Mouse (Mus musculus) CD4-positive, CD25-positive, alpha-beta regulatory T cell, adult 4 months (primary cell): Measurements from ENCODE around the gene Pnkp. TPM values are rescaled to one million over a fixed set of nuclear protein-coding genes. Genes with fewer than 3 reads are reported as not detected.

Source experiments
- ATAC-seq: one replicate; pipeline ENCODE4 v1.8.0; 2017
- polyA plus RNA-seq, 2 experiments: library from polyadenylated mRNA; unstranded; fragments of 100-300 nt; shearing (Covaris generic); gene quantifications; one replicate each; pipeline ENCODE4 v1.2.1; 2017

Pnkp gene
- 10 to 100 TPM; 45.0 to 74.3 TPM for polyA plus RNA-seq

DNA sequence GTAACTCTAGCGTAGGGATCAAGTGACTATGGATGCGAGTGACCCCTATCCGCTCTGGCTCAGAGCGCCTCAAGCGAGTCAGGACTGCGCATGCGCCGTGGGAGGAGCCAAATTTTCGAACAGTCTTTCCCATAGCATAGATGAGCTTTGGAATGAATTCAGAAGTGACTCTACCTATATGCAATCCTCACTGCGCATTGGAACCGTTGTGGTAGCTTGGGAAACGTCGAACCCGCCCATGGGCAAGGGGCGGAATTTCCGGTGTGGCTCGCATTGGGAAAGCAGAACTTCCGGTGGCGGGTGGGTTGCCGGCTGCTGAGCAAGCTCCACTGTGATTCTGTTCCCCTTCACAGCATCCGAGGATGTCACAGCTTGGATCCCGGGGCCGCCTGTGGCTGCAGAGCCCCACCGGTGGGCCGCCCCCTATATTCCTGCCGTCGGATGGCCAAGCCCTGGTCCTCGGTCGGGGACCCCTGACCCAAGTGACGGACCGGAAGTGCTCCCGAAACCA lies at the start of gene Pnkp:
Pnkp (plus strand) TSS at position 98 of the 511 bp plus-strand sequence.
- ATAC-seq, result peak; percentile 64

DNA sequence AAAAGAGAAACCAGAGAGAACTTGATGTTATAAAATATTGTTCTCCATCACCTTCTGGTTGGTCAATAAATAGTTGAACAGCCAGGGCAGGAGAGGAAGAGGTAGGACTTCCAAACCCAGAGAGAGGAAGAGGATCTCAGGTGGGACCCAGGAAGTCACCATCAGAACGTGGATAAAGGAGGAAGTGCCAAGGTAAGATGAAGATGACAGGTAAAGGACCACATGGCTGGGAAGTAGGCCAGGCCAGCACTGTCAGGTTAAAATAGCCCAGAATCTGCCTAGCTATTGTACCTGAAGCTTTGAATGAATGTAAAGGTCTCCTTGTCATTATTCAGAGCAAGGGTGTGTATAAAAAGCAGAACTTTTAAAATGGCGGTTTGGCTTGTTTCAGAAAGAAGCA lies 48.0 kb upstream of the Pnkp start:
- ATAC-seq, result no peak

DNA sequence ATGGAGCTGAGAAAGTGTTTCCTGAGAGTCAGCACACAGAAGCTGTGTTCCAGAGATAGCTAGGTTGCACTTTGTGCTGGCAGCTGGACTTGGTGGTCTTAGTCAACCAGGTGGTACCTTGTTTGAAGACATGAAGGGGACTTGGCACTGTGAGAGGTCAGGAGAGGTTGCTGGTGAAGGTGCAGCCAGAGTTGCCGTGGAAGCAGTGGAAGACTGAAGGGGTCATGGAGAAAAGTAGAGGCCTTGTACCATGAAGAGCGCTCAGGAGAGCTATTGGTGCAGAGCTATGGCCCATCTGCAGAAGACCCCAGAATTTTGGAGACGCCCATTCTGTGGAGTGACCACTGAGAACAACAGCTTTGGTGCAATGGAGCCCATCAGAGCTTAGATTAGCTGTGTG lies 47.5 kb upstream of the Pnkp start:
- ATAC-seq, result no peak

DNA sequence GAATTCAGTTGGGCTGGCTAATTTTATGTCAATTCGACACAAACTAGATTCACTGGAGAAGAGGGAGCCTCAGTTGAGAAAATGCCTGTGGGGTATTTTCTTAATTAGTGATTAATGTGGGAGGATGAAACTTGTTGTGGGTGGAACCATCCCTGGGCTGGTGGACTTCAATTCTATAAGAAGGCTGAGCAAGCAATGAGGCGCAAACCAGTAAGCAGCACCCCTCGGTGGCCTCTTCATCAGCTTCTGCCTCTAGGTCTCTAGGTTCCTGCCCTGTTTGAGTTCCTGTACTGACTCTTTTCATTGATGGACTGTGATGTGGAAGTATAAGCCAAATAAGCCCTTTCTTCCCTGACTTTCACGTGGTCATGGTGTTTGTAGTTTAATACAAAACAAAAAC lies 46.6 kb upstream of the Pnkp start:
- ATAC-seq, result no peak

DNA sequence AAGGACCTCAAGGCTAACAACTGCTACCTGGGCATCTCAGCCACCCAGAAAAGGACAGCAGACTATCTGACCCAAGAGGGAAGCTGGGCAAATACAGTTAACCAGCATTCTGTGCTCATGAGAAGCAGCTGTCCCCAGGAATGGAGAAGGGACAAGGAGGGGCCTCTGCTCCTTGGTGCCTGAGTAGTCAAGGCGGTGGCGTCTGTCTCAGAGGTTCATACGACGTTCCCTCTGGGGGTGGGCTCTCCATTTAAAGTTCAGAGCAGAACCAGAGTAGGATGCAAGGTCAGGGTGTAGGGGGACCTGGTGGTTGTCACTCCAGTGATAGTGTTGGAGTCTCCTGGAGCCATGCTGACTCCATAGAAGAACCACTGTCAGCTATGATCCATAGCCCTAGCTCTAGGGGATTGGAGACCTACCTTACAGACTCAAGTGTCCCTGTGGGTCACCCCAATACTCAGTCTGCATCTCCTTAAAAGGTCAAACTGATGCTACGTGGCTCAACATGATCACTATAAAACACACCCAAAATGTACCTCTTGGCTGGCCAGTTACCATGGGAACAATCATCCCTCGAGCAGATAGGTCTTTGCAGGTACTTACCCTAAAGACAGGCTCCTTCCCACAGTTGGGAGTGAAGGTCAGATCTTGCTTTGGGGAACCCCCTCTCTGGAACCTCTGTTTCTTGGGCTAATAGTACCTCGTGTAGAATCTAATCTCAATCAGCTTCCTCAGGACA lies 46.0 kb upstream of the Pnkp start:
- ATAC-seq, result no peak

DNA sequence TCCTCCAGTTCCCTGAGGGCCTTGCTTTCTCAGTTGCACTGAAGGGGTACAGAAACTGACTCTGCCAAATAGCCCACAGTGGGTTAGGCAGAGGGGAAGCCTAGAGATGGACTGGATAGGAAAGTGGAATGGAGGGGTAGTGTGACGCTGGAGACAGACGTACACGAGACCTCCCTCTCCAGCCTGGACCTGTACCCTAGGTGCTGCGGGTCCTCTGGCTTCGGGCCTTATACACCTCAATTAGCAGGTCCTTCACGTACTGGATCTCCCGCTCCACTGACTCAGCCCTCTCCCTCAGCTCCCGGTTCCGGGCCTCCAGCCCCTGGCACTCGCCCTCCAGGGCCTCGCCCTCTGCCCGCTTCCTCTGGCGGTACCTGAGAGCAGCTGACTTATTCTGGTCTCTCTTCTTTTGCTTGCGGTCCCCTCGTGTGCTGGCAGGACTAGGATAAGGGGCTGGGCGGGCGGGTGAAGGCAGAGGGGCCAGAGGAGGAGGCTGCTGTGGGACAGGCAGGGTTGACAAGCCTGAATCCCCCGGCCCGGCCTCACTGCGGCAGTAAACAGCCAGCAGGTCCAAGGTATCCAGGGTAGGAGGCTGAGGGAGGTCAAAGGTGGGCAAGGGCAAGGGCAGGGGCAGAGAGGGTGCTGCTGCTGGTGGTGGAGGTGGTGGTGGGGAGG lies 44.2 kb upstream of the Pnkp start:
- ATAC-seq, result no peak

DNA sequence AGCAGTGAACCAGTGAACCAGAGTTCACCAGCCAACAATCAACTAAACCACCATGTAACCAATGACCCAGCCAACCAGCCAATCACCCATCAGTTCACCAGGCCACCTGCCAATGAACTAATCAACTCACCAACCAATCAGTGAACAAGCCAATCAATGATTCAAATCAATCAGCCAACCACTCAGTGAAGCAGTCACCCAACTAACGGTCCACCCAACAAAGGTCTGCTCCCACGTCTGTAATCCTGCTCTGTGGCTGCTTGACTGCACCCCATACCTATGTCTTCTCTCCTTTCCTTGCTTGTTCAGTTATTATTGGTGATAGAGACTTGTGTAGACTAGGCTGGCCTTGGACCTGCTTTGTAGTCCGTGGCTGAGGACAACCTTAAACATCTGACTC lies 43.0 kb upstream of the Pnkp start:
- ATAC-seq, result no peak

DNA sequence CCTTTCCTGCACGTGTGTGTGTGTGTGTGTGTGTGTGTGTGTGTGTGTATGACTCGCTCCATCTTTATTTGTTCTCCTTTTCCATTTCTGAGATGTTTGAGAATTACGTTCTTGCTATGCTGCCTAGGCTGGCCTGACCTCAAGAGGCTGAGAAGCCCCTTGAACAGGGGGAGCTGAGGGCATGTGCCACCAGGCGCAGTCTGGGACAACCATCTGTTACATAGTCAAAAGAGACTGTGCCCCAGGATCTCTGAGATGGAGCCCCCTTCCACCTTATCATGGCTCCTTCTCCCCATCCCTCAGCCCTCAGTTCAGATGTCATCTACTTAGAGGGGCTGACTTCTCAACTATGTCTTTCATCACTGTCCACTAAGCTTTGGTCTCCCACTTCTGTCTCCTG lies 42.5 kb upstream of the Pnkp start:
- no peak for ATAC-seq

DNA sequence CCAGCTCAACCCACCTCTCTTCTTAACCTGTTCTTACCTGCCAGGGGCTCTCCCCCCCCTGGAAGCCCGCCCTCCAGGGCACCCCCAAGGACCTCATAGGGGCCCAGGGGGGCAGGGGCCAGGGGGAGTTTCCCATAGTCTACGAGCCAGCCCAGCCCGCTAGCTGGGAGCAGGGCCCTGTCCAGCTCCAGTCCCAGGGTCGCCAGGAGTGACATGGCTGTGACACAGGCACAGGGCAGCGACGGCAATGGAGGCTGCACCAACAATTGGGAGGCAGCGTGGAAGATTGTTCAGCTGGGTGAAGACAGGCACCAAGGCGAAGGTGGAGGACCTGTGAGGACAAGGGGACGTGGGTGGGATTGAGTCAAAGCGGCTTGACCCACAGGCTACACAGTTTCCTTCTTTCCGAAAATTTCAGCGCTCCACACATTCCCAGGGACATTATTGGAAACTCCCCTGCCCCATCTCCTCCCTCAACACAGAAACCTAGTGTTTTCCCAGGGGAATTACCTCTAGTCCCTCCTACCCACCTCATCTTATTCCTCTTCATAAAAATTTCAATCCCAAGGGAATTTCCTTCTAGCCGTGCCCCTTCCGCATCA lies 41.9 kb upstream of the Pnkp start:
- no peak for ATAC-seq

DNA sequence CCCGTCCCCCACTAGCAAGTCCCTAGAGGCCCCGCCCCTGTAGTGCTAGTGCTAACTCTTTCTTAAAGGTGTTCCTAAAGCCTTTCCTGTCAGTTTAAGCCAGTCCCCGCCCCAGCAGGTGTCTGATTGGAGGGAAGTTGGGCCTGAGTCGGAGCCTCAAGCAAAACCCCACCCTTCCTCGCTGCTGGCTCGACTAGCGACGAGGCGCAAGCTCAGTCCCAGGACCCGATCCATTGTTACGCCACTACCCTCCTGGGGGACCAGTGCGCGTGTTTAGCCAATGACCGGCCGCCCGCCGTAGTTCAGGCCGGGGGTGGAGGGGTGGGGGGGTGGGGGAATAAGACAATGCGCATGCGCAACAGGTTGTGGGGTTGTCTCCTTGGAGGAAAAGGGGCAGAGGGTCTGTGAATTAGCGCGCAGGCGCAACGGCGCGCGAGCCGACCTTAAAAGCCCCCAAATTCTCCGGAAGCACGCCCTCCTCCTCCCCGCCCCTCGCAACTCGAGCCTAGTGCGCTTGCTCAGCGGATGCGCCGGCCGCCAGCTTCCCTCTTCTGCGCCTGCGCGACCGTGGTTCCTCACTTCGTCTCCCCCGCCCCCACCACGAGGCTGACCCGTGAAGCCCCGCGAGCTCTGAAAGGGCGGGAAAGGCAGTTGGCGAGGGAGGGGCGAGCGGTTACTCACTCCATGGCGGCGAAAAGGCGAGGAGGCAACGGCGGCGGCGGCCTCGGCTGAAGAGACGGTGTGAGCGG lies 41.0 kb upstream of the Pnkp start, which contains the start of the genes Nup62 and Il4i1:
Nup62 (plus strand) TSS at position 368 of the 749 bp plus-strand sequence.
Il4i1 (plus strand) TSS at position 667 of the 749 bp plus-strand sequence.
- peak; percentile 94 for ATAC-seq

DNA sequence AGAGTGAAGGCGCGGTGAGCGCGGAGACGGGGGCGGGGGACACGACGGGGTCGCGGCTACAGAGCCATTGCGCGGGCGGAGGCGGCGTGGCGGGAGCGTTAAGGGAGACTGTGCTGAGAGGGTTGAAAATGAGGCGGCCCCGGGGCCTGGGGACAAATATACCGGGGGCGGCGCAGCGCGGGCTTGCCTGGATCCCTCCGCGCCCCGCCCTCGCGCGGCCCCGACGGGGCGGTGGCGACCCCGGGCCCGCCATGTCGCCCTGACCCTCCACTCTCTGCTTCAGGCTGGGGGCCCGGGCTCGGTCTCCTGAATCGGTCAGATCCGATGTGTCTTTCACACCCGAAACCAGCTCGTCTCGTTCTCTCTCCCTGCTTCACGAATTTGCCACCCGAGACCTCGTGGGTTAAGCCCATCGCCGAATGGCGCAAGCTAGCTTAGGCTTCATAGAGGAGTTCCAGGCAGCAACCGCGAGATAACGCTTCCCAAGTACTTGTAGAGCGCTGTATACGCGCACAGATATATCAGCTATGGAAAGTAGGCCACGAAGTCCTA lies 40.4 kb upstream of the Pnkp start, which contains the start of gene Atf5:
Atf5 (minus strand) TSS at position 189 of the 552 bp plus-strand sequence.
- no peak for ATAC-seq

DNA sequence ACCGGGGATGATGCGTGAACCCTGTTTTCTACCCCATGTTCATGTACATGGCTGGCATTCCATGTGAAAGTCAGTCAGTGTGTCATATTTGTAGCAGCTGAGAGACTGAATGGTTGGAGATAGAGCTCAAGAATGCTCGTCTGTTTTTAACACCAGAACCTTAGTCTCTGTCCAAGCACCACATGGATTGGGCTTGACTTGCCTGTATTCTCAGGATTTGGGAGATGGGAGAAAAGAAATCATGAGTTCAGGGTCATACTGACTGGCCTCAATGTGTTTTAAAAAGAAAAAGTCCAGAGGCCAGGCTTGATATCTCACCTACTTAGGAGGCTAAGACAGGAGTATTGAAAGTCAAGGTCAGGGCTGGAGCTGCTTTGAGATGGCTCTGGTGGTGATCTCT lies 39.5 kb upstream of the Pnkp start:
- no peak for ATAC-seq

DNA sequence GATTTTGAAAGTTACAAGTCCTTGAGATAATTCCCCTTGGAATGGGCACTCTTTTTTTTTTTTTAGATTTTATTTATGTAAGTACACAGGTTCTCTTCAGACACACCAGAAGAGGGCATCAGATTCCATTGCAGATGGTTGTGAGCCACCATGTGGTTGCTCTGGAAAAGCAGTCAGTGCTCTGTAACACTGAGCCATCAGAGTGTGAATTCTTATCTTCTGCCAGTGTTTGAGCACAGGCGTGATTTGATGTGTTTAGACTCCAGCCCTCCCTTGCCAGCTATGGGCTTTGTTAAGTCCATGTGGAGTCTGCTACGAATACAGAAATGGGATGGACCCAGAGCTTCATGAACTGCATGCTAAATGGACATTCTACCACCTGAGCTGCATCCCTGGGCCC lies 38.8 kb upstream of the Pnkp start:
- no peak for ATAC-seq

DNA sequence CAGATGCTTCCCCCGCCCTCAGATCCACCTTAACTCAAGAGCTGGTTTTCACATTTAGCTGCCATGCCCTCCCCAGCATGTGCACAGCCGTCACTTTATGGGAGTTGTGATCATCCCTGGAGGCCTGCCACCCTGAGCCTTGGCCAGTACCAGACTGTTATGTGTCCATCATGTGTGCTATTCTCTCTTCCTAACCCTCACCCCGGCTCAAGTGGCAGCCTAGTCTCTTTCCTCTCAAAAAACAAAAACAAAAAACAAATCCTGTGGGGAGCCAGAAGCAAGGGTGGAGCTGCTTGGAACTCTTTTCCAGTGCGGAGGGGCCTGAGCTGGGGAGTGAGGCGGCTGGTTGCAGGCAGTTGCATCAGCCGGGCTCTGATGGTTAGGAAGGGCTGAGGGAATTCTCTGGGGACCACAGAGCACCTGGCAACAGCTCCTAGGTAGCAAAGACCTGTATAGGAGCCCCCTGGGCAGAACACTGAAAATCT lies 38.1 kb upstream of the Pnkp start:
- no peak for ATAC-seq

DNA sequence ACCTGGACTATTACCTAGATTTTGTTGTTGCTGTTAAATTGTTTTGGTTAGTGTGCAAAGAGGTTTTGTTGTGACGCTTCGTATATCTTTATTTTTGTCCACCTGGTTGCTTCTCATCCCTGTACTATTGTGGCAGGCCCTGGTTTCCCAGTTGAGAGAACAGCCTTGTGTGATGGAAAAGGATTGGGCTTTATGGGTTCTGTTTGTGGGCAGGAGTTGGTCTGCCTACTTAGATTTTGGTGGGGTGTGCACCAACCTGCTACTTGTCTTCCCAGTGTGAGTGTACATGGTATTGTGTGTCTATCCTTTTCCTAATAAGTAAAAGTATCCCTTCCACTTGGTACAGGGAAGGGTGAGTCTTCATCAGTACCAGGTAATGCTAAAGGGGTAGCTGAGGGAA lies 37.5 kb upstream of the Pnkp start:
- no peak for ATAC-seq

DNA sequence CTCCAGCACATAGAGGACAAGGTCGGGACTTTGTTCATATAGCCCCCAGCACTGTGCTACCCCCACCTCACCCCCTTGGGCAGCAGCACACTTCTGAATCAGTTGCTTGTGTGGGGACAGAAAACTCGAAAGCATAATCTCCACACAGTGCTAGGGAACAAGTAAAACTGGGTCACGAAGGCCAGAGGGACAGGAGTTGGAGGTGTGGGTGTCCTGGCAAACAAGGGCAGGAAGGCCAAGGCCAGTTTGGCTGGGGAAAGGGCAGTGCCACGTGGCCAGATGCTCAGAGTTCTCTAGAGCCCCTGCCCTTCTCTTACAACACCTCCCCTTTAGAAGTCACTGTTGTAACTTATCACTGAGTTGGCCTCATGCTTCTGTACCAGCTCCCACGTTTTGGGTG lies 37.1 kb upstream of the Pnkp start:
- no peak for ATAC-seq

DNA sequence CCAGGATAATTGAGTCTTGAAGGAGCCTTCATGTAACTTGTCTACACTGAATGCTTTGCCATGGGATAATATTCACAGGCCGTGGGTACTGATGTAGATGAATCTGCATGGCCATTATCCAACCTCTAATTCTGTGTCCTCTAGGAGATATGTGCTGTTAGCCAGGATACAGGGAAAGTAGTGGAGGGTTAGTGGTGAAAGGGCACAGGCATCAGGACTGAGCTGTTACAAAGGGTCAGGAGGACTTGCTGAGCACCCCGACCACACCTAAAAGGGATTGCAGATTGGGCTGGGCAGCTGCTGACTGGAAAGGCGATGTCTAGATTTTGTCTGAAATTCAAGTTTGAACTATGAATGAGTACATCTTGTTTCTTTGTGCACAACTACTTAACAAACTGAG lies 36.4 kb upstream of the Pnkp start:
- no peak for ATAC-seq

DNA sequence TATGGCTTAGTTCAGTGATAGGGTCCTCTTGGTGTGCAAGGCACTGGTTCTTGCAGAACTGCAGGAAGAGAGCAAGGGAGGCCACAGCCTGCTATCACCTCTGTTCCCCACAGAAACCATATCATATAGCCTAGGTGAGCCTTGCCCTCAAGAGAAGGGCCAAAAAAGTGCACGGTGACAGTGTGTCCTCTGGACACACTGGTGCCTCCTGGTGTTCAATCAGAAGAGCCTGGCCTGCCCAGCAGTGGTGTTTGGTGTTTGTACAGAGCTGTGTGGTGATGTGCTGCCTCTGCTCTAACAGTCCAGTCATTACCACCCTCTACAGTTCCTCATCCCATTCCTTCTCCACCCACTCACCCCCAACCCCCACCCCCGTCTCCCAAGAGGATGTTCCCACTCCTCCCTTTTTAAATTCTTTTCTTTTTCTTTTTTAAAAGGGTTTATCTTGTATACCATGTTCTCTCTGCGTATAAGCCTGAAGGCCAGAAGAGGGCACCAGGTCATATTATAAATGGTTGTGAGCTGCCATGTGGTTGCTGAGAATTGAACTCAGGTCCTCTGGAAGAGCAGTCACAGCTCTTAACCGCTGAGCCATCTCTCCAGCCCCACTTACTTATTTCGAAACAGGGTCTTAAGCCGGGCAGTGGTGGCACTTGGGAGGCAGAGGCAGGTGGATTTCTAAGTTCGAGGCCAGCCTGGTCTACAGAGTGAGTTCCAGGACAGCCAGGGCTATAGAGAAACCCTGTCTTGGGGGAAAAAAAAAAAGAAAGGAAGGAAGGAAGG lies 35.1 kb upstream of the Pnkp start:
- no peak for ATAC-seq

DNA sequence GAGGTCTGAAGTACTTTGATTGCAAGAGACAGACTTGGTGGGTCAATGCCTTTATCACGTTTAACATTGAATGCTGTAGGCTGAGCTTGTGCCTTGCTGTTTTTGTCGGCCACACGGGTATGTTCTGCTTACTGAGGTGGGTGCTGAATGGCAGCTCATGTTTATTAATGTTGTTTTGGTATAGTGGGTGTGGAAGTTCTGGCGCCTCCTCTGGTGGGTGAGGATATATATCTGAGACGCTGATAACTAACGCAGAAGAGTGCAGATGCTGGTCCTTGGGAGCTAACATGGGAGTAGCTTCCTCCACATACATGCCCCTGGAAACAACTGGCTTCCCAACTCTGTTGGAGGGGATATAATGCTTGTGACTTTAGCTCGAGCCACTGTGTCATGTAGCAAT lies 33.5 kb upstream of the Pnkp start:
- no peak for ATAC-seq

DNA sequence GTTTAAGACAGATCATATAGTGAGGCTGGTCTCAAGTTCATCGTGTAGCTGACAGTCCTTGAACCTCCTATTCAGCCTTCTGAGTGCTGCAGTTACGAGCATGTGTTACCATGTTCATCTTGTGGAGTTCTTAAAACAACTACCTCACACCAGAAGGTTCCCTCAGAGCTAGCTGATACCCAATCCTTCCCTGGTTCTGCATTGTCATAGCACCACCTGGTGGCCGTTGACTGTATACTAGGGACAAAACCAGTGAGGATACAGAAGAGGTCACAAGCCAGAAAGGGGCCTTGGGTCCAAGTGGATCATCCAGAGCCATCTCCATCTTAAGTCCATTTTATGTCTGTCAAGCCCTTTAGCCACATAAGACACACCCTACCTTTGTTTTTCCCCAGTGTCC lies 32.1 kb upstream of the Pnkp start:
- peak; percentile 92 for ATAC-seq

DNA sequence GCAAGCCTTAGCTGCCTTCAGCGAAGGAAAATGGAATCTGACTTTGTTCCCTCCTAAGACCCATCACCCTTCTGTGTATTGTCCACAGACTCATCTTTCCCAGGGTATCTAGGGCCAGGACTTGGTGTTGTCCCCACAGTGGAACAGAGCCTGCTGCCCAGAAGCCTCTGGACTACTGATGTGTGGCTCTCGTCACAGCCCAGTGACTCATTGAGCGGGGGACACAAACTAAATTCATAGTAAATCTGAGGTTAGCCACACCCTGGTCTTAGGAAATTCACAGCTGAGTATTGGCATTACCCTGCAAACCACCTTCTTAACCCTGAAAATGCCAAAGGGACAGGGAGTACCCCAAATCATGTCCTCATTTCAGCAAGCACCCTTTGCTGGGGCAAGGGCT lies 30.2 kb upstream of the Pnkp start:
- no peak for ATAC-seq

DNA sequence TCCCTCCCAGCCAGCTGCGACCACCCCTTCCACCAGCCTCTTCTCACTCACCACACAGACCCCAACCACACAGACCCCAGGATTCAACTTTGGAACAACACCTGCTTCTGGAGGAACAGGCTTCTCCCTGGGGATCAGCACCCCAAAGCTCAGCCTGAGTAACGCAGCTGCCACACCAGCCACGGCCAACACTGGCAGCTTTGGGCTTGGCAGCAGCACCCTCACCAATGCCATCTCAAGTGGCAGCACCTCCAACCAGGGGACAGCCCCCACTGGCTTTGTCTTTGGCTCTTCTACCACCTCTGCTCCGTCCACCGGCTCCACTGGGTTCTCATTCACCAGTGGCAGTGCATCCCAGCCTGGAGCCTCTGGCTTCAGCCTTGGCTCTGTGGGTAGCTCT lies 28.2 kb upstream of the Pnkp start:
- ATAC-seq, result no peak
